Mouse (Mus musculus) liver, embryonic 14.5 days (tissue): ENCODE results near the gene Gng7.

Experiments used
- CTCF ChIP-seq: IDR thresholded peaks from 2 replicates; pipeline ENCODE4 v1.5.1; 2016; ENCODE audit warnings: antibody characterized with exemption, low read depth, control low read depth
- EP300 ChIP-seq: IDR thresholded peaks from 2 replicates; pipeline ENCODE4 v1.6.1; 2016; ENCODE audit warnings: antibody characterized with exemption, low read depth

DNA sequence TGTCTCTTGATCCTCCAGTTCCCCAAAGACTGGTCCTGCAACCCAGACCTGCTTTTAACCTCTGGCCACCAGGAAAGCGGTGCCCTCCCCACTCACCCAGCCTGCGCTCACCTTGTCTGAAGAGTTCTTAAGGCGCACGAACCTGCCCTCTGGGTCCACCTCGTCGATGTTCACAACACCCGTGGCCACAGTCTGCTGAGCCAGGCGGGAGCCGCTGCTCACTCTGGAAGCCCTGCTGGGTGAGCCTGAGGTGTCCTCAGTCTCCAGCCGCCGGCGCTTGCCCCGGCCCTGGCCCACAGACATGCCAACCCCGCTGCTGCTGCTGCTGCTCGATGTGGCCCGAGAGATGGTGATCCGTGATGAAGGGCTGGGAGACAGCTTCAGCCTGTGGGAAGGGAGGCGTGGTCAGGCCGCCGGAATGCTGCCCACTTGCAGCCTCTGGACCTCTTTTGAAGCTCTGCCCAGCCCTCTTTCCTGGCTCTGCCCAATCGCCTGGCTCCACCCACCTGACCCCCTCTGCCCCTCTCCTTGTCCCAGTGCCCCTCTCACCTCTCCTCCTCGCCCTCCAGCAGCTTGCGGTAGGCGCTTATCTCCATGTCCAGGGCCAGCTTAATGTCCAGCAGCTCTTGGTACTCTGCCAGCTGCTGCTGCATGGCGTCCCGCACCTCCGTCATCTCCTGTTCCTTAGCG lies 110.6 kb downstream of the Gng7 start:
- TF ChIP-seq CTCF (no peak), EP300 (no peak)
